Mouse (Mus musculus) heart, postnatal 0 days (tissue): ENCODE data around the gene Fam129b.
A peak's percentile ranks its signal among the peaks of the same experiment; 100 is the strongest.

Source experiments
- CTCF ChIP-seq: IDR thresholded peaks from 2 replicates; pipeline ENCODE4 v1.5.1; 2016; ENCODE audit warnings: antibody characterized with exemption, control low read depth, low read depth
- EP300 ChIP-seq: IDR thresholded peaks from 2 replicates; pipeline ENCODE4 v1.6.1; 2016; ENCODE audit warnings: antibody characterized with exemption, low read depth

DNA sequence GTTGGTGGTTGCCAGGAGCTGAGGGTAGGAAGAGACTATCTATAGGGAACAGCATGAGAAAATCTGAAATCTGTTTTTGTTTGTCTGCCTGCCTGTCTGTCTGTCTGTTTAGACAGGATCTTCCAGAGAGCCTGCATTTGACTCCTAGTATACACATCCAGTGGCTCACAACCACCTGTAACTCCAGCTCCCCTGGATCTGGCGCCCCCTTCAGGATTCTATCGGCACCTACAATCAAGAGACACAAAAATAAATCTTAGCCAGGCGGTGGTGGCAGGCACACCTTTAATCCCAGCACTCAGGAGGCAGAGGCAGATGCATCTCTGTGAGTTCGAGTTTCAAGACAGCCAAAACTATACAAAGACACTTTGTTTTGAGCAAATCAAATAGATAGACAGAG is 33.4 kb upstream of the Fam129b start:
- TF ChIP-seq EP300, result no peak
- TF ChIP-seq CTCF, result peak; percentile 48
